Mouse (Mus musculus) left cerebral cortex, adult 8-10 months (tissue): ENCODE measurements at regions not wholly inside any gene's neighbourhood (a gene's known extent, or its start where the extent isn't known, plus 50 kb on each side); places are given as distances from the start of the nearest gene placed in this dataset.

ENCODE experiments used
- DNase-seq, 2 experiments: peaks; one replicate each; pipeline ENCODE4 v3.0.0; 2022; ENCODE audit warnings: low spot score in 2 of 2

DNA sequence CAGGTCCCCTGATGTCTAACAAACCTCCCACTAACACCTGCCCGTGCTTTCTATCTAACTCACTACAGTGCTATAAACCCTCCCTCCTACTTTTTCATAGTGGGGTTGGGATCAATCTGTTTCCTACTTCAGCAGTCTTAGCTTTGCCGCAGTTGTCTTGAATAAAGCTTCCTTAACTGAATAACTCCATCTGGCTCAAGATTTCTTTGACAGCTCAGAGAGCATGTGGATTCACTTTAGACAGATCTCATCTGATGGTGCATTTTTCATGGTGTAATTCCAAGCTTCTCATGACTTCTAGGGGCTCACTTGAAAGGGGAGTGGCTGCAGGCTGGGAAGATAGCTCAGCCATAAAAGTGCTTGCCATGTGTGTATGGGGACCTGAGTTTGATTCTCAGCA is 313.2 kb upstream of the Dpyd start:
- DNase-seq: no peak

GRCm38 (mm10) chr3:118275917-118276316 is 286.0 kb upstream of the Dpyd start:
- no peak for DNase-seq

- DNase-seq: peak in 1 of 2 experiments; percentile 20
Measured at GRCm38 (mm10) chr3:118278274-118278673, 283.7 kb upstream of the Dpyd start.

DNA sequence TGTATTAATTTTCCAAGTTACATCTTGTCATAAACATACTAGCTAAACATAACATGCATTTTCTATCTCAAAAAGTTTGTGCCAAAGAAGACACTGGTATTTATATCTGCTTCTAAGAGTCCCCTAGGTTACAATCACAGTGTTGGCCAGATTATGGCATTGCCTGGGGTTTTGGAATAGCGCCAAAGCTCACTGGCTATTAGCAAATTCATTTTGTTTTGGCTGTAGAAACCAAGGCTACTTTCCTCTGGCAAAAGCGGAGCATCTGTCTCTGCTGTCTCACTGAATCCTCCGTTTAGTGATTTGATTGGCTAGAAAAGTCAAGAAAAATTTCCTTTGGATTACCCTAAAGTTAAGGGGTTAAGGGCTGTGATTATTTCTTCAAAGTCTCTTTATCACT is 275.0 kb upstream of the Dpyd start:
- no peak for DNase-seq

DNA sequence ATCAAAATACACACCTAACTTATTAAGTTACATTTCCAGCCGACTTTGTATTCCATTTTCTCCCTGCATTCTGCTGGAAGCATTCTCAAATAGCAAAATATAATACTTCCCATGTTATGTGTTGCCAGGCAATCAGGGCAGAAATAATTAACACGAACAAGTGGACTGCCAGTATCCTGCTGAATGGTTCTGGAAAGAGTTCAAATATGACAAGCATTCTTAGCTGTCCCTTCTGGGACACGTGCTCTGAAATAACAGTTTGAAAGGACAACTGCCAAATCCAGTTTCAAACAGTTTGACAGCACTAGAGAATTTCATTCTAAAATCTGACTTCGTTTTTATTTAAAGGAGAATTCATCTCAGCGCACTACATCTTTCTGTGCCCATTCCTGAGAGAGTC is 236.8 kb upstream of the Dpyd start:
- no peak for DNase-seq

- DNase-seq: no peak
Measured at GRCm38 (mm10) chr3:118328237-118328636, 233.7 kb upstream of the Dpyd start.

DNA sequence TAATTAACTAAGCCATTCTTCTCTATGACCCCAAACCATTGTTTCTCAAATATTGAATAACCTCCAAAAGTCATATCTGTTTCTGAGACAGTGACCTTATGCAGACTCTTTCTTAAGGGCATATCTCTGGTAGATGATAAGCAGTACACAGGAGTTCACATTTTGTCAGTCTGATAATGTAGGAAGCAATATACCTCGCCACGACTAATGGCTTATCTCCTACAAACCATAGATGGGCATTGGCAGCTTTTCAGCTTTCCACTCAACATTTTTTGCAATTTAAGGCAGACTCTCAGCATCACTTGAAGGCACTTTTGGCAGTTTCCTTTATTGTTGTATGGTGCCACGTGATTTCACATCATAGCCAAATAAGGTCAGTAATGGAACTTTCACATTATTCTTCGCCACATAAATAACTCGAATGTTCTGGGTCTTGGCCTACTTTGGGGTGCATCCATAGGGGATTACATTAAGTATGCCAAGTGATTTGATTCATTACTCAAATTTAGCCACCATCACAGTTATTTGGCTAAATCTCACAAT is 232.7 kb upstream of the Dpyd start:
- no peak for DNase-seq

DNA sequence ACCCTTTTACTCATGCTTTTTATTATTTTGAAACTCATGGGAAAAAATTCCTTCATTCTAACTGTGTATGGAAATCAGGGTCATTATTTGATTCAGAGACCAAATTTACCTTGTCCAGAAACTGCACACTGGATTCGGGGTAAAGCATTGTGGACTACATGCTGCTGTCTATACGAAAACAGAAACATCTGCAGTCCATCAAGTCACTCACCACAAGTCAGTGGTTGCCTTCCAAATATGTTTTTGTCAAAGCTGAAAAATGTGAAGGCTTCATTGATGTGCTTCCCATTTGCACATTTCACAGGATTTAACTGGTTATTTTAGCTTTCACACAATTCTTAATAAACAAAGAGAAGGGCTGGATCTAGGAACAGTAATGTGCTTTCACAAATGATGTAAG is 230.4 kb upstream of the Dpyd start:
- no peak for DNase-seq

GRCm38 (mm10) chr3:118338716-118339115 is 223.2 kb upstream of the Dpyd start:
- DNase-seq: no peak

DNA sequence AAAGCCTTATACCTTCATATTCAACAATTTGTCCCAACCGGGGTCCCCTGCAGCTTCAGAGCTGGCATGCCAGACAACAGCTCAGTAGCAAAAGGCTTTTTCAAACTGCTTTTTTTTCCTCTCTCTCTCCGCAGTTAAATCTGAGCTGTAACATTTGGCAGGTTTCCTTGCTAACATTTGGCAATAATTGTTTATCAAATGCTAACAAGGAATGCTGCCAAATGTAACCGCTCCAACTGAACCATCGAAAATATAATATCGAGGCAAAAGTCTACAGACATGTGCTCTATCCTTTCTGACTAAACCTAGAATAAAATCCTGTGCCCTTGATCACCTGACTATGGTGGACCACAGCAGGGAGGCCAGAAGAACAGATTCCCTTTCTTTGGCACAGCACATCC is 200.2 kb upstream of the Dpyd start:
- no peak for DNase-seq
